Mouse (Mus musculus) liver, postnatal 0 days (tissue): ENCODE measurements at regions not wholly inside any gene's neighbourhood (a gene's known extent, or its start where the extent isn't known, plus 50 kb on each side); places are given as distances from the start of the nearest gene placed in this dataset.

Source experiments
- CTCF ChIP-seq: sonication (generic); IDR thresholded peaks from 2 replicates; pipeline ENCODE4 v1.5.1; 2016; ENCODE audit warnings: antibody characterized with exemption, low read depth
- EP300 ChIP-seq: IDR thresholded peaks from 2 replicates; pipeline ENCODE4 v1.6.1; 2016; ENCODE audit warnings: antibody characterized with exemption, low read depth, mild to moderate bottlenecking

GRCm38 (mm10) chr1:88995945-88996344 is 74.3 kb upstream of the Sh3bp4 start:
- TF ChIP-seq CTCF: no peak
- no peak for TF ChIP-seq EP300
